Mouse (Mus musculus) kidney, adult 2 months (tissue): ENCODE measurements around the gene Tedc2.

Experiments used
- CTCF ChIP-seq: fragments of 200-500 bp; conservative IDR thresholded peaks from 2 replicates; pipeline ENCODE4 v1.5.1; 2011; ENCODE audit warnings: low read depth, mild to moderate bottlenecking, control low read depth, low read length, moderate library complexity, mixed read lengths; ENCODE audit not compliant: insufficient read depth, insufficient read length
- POLR2A ChIP-seq: fragments of 200-500 bp; IDR thresholded peaks from one replicate; pipeline ENCODE4 v1.6.1; 2011; ENCODE audit warnings: low read depth, low read length, control low read depth

DNA sequence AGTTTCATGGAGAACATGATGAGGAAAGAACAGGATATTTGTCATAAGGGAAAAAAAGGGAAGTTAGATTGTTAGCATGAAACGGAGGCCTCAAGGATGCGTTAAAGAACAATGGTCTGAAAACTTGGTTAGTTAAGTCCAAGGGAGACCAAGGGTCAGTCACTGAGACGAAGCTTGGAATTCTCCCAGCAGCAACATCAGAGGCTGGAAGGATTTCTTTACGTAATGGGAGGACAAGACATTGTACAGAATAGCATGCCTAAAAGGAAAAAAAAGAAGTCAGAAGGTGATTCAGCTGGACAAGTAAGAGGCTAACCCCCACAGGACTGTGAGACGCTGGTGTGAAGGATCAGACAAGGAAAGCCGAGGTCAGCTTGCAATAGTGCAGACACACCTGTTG, 53.5 kb downstream of the Tedc2 start:
- TF ChIP-seq POLR2A: no peak
- no peak for TF ChIP-seq CTCF
